Mouse (Mus musculus): ENCODE measurements at regions not wholly inside any gene's neighbourhood (a gene's known extent, or its start where the extent isn't known, plus 50 kb on each side); places are given as distances from the start of the nearest gene placed in this dataset.

- Histone ChIP-seq H3K36me3 (replicated peaks) (no peaks in the 10 kb centered on the region), H3K4me1 (ENCODE audit: insufficient read depth, low read depth, low read length) (no peaks in the 10 kb centered on the region), H3K9me3 (replicated peaks) (no peaks in the 10 kb centered on the region), H3K4me3 (ENCODE audit: low read depth, low read length) (no peak overlapping the region), H3K27me3 (ENCODE audit: insufficient read depth, low read length) (no peaks in the 10 kb centered on the region)
- TF ChIP-seq POLR2AphosphoS5 (IDR thresholded peaks at IDR 0.05; ENCODE audit: insufficient replicate concordance, low read depth, low read length): no peak
- no peak for TF ChIP-seq GATA1 (IDR thresholded peaks at IDR 0.05; ENCODE audit: borderline replicate concordance, low read length)
- TF ChIP-seq TAL1 (conservative IDR thresholded peaks at IDR 0.05; ENCODE audit: low read depth, low read length): no peak
- no peak for TF ChIP-seq CTCF (IDR thresholded peaks at IDR 0.05; ENCODE audit: low read depth, low read length)
- TF ChIP-seq GATA2 (IDR thresholded peaks at IDR 0.05; ENCODE audit: borderline replicate concordance, low read depth, low read length): no peak
- DNase-seq (ENCODE audit: low spot score) (no peak), ATAC-seq (ENCODE audit: extremely low read depth, insufficient number of reproducible peaks, low FRiP score, poor library complexity, severe bottlenecking) (no peak)
These were observed 90.2 kb downstream of the Sec23ip start for GRCm38 (mm10) chr7:128834894-128835293.

GRCm38 (mm10) chr7:128836435-128836834 lies 91.7 kb downstream of the Sec23ip start:
- H3K4me1 ChIP-seq (ENCODE audit: insufficient read depth, low read depth, low read length): no peaks in the 10 kb centered on the region
- H3K36me3 ChIP-seq (replicated peaks): no peaks in the 10 kb centered on the region
- no peaks in the 10 kb centered on the region for H3K9me3 ChIP-seq (replicated peaks)
- no peak overlapping the region for H3K4me3 ChIP-seq (ENCODE audit: low read depth, low read length)
- H3K27me3 ChIP-seq (ENCODE audit: insufficient read depth, low read length): no peaks in the 10 kb centered on the region
- TF ChIP-seq CTCF (IDR thresholded peaks at IDR 0.05; ENCODE audit: low read depth, low read length) (no peak), POLR2AphosphoS5 (IDR thresholded peaks at IDR 0.05; ENCODE audit: insufficient replicate concordance, low read depth, low read length) (no peak), TAL1 (conservative IDR thresholded peaks at IDR 0.05; ENCODE audit: low read depth, low read length) (no peak), GATA1 (IDR thresholded peaks at IDR 0.05; ENCODE audit: borderline replicate concordance, low read length) (no peak)
- DNase-seq (ENCODE audit: low spot score): no peak
- ATAC-seq (ENCODE audit: extremely low read depth, insufficient number of reproducible peaks, low FRiP score, poor library complexity, severe bottlenecking): no peak

GRCm38 (mm10) chr7:128842561-128842960 lies 97.8 kb downstream of the Sec23ip start:
- H3K4me1 ChIP-seq (ENCODE audit: insufficient read depth, low read depth, low read length): no peaks in the 10 kb centered on the region
- H3K9me3 ChIP-seq (replicated peaks): no peaks in the 10 kb centered on the region
- H3K4me3 ChIP-seq (ENCODE audit: low read depth, low read length): no peak overlapping the region
- no peaks in the 10 kb centered on the region for H3K36me3 ChIP-seq (replicated peaks)
- H3K27me3 ChIP-seq (ENCODE audit: insufficient read depth, low read length): no peaks in the 10 kb centered on the region
- TF ChIP-seq GATA2 (IDR thresholded peaks at IDR 0.05; ENCODE audit: borderline replicate concordance, low read depth, low read length): no peak
- no peak for TF ChIP-seq GATA1 (IDR thresholded peaks at IDR 0.05; ENCODE audit: borderline replicate concordance, low read length)
- DNase-seq (ENCODE audit: low spot score) (no peak), ATAC-seq (ENCODE audit: extremely low read depth, insufficient number of reproducible peaks, low FRiP score, poor library complexity, severe bottlenecking) (no peak)

DNA sequence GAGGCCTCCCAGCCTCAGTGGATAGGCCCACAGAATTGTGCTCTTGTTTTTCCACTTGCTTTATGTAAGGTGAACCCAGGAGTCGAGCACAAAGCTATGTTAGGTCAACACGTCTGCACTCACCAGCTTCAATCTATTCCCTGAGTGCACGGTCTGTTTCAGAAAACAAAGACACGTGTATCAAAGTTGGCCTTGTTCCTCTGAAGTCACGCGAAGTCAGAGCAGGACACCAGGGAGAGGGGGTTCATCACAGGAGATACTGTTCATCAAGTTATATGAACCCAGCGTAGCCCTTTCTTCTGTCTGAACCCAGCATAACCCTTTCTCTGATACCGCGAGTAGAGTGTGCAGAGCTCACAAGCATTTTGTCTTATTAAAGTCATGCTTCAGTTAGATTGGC lies 98.8 kb downstream of the Sec23ip start:
- Histone ChIP-seq H3K27me3 (ENCODE audit: insufficient read depth, low read length) (no peaks in the 10 kb centered on the region), H3K36me3 (replicated peaks) (no peaks in the 10 kb centered on the region), H3K4me3 (ENCODE audit: low read depth, low read length) (no peak overlapping the region), H3K4me1 (ENCODE audit: insufficient read depth, low read depth, low read length) (no peaks in the 10 kb centered on the region), H3K9me3 (replicated peaks) (no peaks in the 10 kb centered on the region)
- DNase-seq (ENCODE audit: low spot score): no peak
- no peak for ATAC-seq (ENCODE audit: extremely low read depth, insufficient number of reproducible peaks, low FRiP score, poor library complexity, severe bottlenecking)
- TF ChIP-seq POLR2AphosphoS5 (IDR thresholded peaks at IDR 0.05; ENCODE audit: insufficient replicate concordance, low read depth, low read length) (no peak), GATA2 (IDR thresholded peaks at IDR 0.05; ENCODE audit: borderline replicate concordance, low read depth, low read length) (no peak)

- no peak for ATAC-seq (ENCODE audit: extremely low read depth, insufficient number of reproducible peaks, low FRiP score, poor library complexity, severe bottlenecking)
- no peaks in the 10 kb centered on the region for H3K27me3 ChIP-seq (ENCODE audit: insufficient read depth, low read length)
- no peak for DNase-seq (ENCODE audit: low spot score)
- no peak for TF ChIP-seq GATA2 (IDR thresholded peaks at IDR 0.05; ENCODE audit: borderline replicate concordance, low read depth, low read length)
- no peak for TF ChIP-seq GATA1 (IDR thresholded peaks at IDR 0.05; ENCODE audit: borderline replicate concordance, low read length)
- no peak for TF ChIP-seq TAL1 (conservative IDR thresholded peaks at IDR 0.05; ENCODE audit: low read depth, low read length)
- TF ChIP-seq POLR2AphosphoS5 (IDR thresholded peaks at IDR 0.05; ENCODE audit: insufficient replicate concordance, low read depth, low read length): no peak
- TF ChIP-seq CTCF (IDR thresholded peaks at IDR 0.05; ENCODE audit: low read depth, low read length): no peak
- no peaks in the 10 kb centered on the region for H3K36me3 ChIP-seq (replicated peaks)
- H3K4me1 ChIP-seq (ENCODE audit: insufficient read depth, low read depth, low read length): no peaks in the 10 kb centered on the region
- H3K4me3 ChIP-seq (ENCODE audit: low read depth, low read length): no peak overlapping the region
- H3K9me3 ChIP-seq (replicated peaks): no peaks in the 10 kb centered on the region
These were observed 104.5 kb downstream of the Sec23ip start for GRCm38 (mm10) chr7:128849261-128849660.

- Histone ChIP-seq H3K27me3 (ENCODE audit: insufficient read depth, low read length) (no peaks in the 10 kb centered on the region), H3K4me1 (ENCODE audit: insufficient read depth, low read depth, low read length) (no peaks in the 10 kb centered on the region), H3K4me3 (ENCODE audit: low read depth, low read length) (no peak overlapping the region), H3K36me3 (replicated peaks) (no peaks in the 10 kb centered on the region), H3K9me3 (replicated peaks) (no peaks in the 10 kb centered on the region)
- TF ChIP-seq GATA1 (IDR thresholded peaks at IDR 0.05; ENCODE audit: borderline replicate concordance, low read length) (no peak), CTCF (IDR thresholded peaks at IDR 0.05; ENCODE audit: low read depth, low read length) (no peak), POLR2AphosphoS5 (IDR thresholded peaks at IDR 0.05; ENCODE audit: insufficient replicate concordance, low read depth, low read length) (no peak), TAL1 (conservative IDR thresholded peaks at IDR 0.05; ENCODE audit: low read depth, low read length) (no peak), GATA2 (IDR thresholded peaks at IDR 0.05; ENCODE audit: borderline replicate concordance, low read depth, low read length) (no peak)
- DNase-seq (ENCODE audit: low spot score) (no peak), ATAC-seq (ENCODE audit: extremely low read depth, insufficient number of reproducible peaks, low FRiP score, poor library complexity, severe bottlenecking) (no peak)
These were observed 109.5 kb downstream of the Sec23ip start for GRCm38 (mm10) chr7:128854193-128854592.

DNA sequence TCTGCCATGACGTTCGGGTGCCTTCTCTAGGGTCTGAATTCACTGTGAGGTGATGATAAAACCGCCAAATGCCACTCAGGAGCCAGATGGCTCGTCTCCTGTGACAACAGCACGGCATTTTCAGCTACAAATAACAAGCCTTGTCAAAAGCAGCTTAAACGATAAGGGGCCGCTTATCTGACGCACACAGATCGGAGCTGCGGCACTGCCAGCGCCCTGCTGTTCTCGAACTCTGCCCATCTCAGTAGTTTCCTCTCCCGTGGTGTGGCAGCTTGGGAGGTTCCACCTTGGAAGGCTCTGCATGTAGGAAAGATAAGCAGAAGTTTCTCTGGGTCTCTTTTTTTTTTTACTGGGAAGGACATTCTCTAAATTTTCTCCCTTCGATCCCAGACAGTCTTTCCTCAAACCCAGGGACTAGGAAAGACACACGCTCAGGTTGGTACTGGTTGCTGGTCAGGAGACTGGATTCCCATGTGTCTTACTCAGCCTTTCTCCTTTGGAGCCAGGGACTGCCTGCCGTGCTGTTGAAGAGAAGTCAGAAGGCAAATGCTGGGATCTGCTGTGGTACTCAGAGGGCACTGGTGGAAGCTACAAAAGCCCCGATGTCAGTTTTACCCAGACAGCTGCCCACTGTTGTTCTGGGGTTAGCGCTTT lies 110.1 kb downstream of the Sec23ip start:
- H3K4me1 ChIP-seq (ENCODE audit: insufficient read depth, low read depth, low read length): no peaks in the 10 kb centered on the region
- H3K27me3 ChIP-seq (ENCODE audit: insufficient read depth, low read length): no peaks in the 10 kb centered on the region
- H3K36me3 ChIP-seq (replicated peaks): no peaks in the 10 kb centered on the region
- no peak overlapping the region for H3K4me3 ChIP-seq (ENCODE audit: low read depth, low read length)
- H3K9me3 ChIP-seq (replicated peaks): no peaks in the 10 kb centered on the region
- DNase-seq (ENCODE audit: low spot score) (no peak), ATAC-seq (ENCODE audit: extremely low read depth, insufficient number of reproducible peaks, low FRiP score, poor library complexity, severe bottlenecking) (no peak)
- no peak for TF ChIP-seq TAL1 (conservative IDR thresholded peaks at IDR 0.05; ENCODE audit: low read depth, low read length)
- TF ChIP-seq POLR2AphosphoS5 (IDR thresholded peaks at IDR 0.05; ENCODE audit: insufficient replicate concordance, low read depth, low read length): no peak
- no peak for TF ChIP-seq CTCF (IDR thresholded peaks at IDR 0.05; ENCODE audit: low read depth, low read length)
- TF ChIP-seq GATA1 (IDR thresholded peaks at IDR 0.05; ENCODE audit: borderline replicate concordance, low read length): no peak
- no peak for TF ChIP-seq GATA2 (IDR thresholded peaks at IDR 0.05; ENCODE audit: borderline replicate concordance, low read depth, low read length)
